Mouse (Mus musculus) forebrain, embryonic 15.5 days (tissue): Measurements from ENCODE around the gene Rab23. TPM values are rescaled to one million over a fixed set of nuclear protein-coding genes. Genes with fewer than 3 reads are reported as not detected.
A peak's percentile ranks its signal among the peaks of the same experiment; 100 is the strongest.

ENCODE experiments used
- ATAC-seq: fragments of 200-750 bp; cut with Nextera tagmentation; replicated peaks from 2 replicates; pipeline ENCODE4 v1.8.0; 2017; ENCODE audit warnings: mild to moderate bottlenecking, moderate TSS enrichment, moderate library complexity
- H3K27ac ChIP-seq: fragments of 300-500 bp; sonication (generic); replicated peaks from 2 replicates; pipeline ENCODE4 v1.5.1; 2015; ENCODE audit warnings: mild to moderate bottlenecking, inconsistent platforms
- H3K27me3 ChIP-seq: fragments of 300-500 bp; sonication (generic); 2 replicates; pipeline ENCODE4 v1.6.1; 2015; ENCODE audit warnings: inconsistent platforms
- H3K36me3 ChIP-seq: fragments of 300-500 bp; sonication (generic); 2 replicates; pipeline ENCODE4 v1.6.1; 2015; ENCODE audit warnings: mild to moderate bottlenecking, inconsistent platforms
- H3K4me1 ChIP-seq: fragments of 300-500 bp; sonication (generic); 2 replicates; pipeline ENCODE4 v1.6.1; 2015; ENCODE audit warnings: inconsistent platforms
- H3K4me2 ChIP-seq: fragments of 300-500 bp; sonication (generic); replicated peaks from 2 replicates; pipeline ENCODE4 v1.6.1; 2015; ENCODE audit warnings: mild to moderate bottlenecking, inconsistent platforms
- H3K4me3 ChIP-seq: fragments of 300-500 bp; sonication (generic); 2 replicates; pipeline ENCODE4 v1.5.1; 2015; ENCODE audit warnings: mild to moderate bottlenecking, inconsistent platforms
- H3K9ac ChIP-seq: fragments of 300-500 bp; sonication (generic); replicated peaks from 2 replicates; pipeline ENCODE4 v1.6.1; 2015; ENCODE audit warnings: mild to moderate bottlenecking, inconsistent platforms
- H3K9me3 ChIP-seq: fragments of 300-500 bp; sonication (generic); 2 replicates; pipeline ENCODE4 v1.6.1; 2016; ENCODE audit warnings: inconsistent platforms
- WGBS: fragments of 180-500 bp; shearing (Covaris S2); methylation state at CpG from one replicate; pipeline ENCODE4 v1.1.7; 2015; ENCODE audit warnings: mixed read lengths; 5-methylcytosine and 5-hydroxymethylcytosine counted together
- polyA plus RNA-seq: library from polyadenylated mRNA; unstranded; fragments of >200 nt; fragmentation: Nextera tagmentation; extraction: Ambion mirVana; gene quantifications from 2 replicates; pipeline ENCODE4 v1.2.1, GENCODE M21; 2015

The Rab23 gene
- polyA plus RNA-seq, 1 experiment from 2014 or later, result 36.3 TPM

DNA sequence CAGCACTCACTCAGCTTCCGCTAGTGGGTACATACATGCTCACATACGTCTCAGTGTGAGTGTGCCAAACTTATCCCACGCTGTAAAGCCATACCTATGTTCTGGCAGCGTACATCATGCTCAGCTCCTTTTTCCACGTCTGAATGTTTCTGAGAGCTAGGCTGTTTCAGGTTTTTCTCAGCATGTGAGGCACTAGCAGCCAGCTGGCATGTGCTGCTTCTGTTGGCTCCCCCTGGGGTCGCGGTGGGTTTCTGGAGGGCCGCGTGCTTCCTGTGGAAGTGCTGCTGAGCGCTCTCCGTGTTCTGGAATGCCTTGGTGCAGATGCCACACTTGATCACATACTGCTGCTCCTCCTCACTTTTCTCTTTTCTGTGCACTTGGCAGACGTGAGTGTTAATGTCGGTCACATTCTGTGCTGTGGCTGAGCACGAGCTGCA, 56.5 kb downstream of the Rab23 start:
- ATAC-seq, result no peak
- Histone ChIP-seq H3K4me1 (no peaks in the 10 kb centered on the region), H3K4me2 (no peak overlapping the region), H3K36me3 (peaks cover 37% of the 10 kb centered on the region), H3K9me3 (no peaks in the 10 kb centered on the region), H3K27ac (0 out of 2 replicates have a peak overlapping the region, but pooled peaks have one; percentile 11), H3K27me3 (no peaks in the 10 kb centered on the region), H3K9ac (no peak overlapping the region), H3K4me3 (no peak overlapping the region)
- WGBS, result 78% methylated on average over 14 of the region's 14 CpGs

DNA sequence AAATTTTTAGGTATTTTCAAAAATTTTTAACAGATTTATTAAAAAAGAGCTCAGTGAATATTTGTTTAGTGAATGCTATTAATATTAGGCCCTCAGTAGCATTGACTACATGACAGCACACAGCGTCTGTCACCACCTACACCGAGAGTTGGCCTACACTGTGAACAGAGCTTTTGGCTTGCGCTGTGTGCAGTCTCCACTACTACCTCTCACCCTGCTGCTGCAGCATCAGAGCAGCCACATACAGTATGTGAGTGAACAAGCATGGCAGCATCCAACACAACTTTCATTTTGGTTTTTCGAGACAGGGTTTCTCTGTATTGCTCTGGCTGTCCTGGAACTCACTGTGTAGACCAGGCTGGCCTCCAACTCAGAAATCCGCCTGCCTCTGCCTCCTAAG, 64.9 kb downstream of the Rab23 start:
- H3K27me3 ChIP-seq, result no peaks in the 10 kb centered on the region
- H3K4me2 ChIP-seq, result no peak overlapping the region
- H3K9me3 ChIP-seq, result no peaks in the 10 kb centered on the region
- peaks cover 18% of the 10 kb centered on the region; the same call in 1 of the 2 replicates for H3K36me3 ChIP-seq
- peaks cover 3% of the 10 kb centered on the region; the same call in 1 of the 2 replicates for H3K4me1 ChIP-seq
- no peak for ATAC-seq
- no peak overlapping the region for H3K9ac ChIP-seq
- 94% methylated on average over 5 of the region's 5 CpGs for WGBS
- H3K4me3 ChIP-seq, result no peak overlapping the region
- H3K27ac ChIP-seq, result no peak overlapping the region

GRCm38 (mm10) chr1:33788072-33788471, 68.4 kb downstream of the Rab23 start:
- 84% methylated on average over 5 of the region's 5 CpGs for WGBS
- Histone ChIP-seq H3K9ac (no peak overlapping the region), H3K4me1 (peaks cover 3% of the 10 kb centered on the region; the same call in 1 of the 2 replicates), H3K4me3 (no peak overlapping the region), H3K4me2 (no peak overlapping the region), H3K27me3 (no peaks in the 10 kb centered on the region), H3K36me3 (peaks cover 8% of the 10 kb centered on the region; the same call in 1 of the 2 replicates), H3K9me3 (no peaks in the 10 kb centered on the region), H3K27ac (no peak overlapping the region)
- ATAC-seq, result no peak

DNA sequence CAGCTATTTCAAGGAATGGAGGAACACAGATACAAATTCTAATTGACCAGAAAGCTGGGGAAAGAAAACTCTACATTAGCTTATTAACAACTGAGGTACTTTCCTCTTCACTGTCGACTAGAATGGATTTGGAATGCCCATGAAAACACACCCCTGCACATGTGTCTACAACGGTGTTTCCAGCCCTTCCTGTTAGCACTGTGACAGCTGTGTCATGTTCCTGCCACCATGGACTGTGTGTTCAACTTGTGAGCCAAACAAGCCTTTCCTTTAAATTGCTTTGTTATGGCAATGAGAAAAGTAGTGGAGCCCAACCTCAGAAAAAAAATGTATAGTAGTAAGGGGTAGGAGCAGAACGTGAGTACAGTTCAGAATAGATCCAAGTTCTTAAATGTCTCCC, 68.8 kb downstream of the Rab23 start:
- Histone ChIP-seq H3K4me2 (no peak overlapping the region), H3K36me3 (peaks cover 5% of the 10 kb centered on the region; the same call in 1 of the 2 replicates), H3K27me3 (no peaks in the 10 kb centered on the region), H3K4me1 (peaks cover 3% of the 10 kb centered on the region; the same call in 1 of the 2 replicates), H3K27ac (no peak overlapping the region), H3K9me3 (no peaks in the 10 kb centered on the region), H3K4me3 (no peak overlapping the region), H3K9ac (no peak overlapping the region)
- no peak for ATAC-seq
- WGBS, result 51% methylated on average over 3 of the region's 3 CpGs

Other genes with a start within 250 kb of the Rab23 start
- 33.5 and 35.0 TPM in 2 replicates for gene Prim2, start 50.1 kb upstream of the Rab23 start, polyA plus RNA-seq
- 23.7 and 25.0 TPM in 2 replicates for gene Bag2, start 37.9 kb downstream of the Rab23 start, polyA plus RNA-seq
- 44.4 and 47.0 TPM in 2 replicates for gene Zfp451, start 94.7 kb downstream of the Rab23 start, polyA plus RNA-seq
- 42.8 and 47.1 TPM in 2 replicates for gene Bend6, start 187.9 kb downstream of the Rab23 start, polyA plus RNA-seq
- 34.8 and 35.2 TPM in 2 replicates for gene Dst, start 188.3 kb downstream of the Rab23 start, polyA plus RNA-seq